Mouse (Mus musculus): ENCODE measurements at regions not wholly inside any gene's neighbourhood (a gene's known extent, or its start where the extent isn't known, plus 50 kb on each side); places are given as distances from the start of the nearest gene placed in this dataset.

- DNase-seq = no peak
- intact Hi-C loops (cut with DNase I) = loop anchor here (5.0 kb wide), 1 partner anchor 81 kb away; no protein-coding TSS in a partner anchor
Measured at GRCm38 (mm10) chr8:126756300-126757097, 162.7 kb upstream of the Irf2bp2 start.

DNA sequence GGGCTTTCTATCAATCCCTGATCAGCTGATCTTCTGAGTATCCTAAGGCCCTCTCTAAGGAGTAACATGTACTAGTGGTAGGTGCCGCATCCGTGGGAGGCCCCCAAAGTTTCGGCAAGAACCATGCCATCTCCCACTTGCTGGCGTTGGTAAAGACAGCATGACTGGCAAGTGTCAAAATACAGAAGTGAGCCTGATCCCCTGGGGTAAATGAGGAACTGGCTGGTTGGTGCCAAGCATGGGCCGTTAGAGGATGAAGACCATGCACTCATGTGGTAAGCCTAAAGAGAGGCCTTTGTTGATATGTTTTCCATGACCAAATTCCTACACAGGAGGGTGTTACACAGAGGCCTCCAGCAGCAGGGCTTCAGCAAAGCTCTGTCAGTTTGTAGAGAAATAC is 161.9 kb upstream of the Irf2bp2 start:
- DNase-seq = no peak
- intact Hi-C loops (cut with DNase I) = loop anchor here (5.0 kb wide), 1 partner anchor 82 kb away; no protein-coding TSS in a partner anchor

- intact Hi-C loops (cut with DNase I) = no loop called here
- no peak for DNase-seq
Measured at GRCm38 (mm10) chr8:126754361-126754809, 160.6 kb upstream of the Irf2bp2 start.

- intact Hi-C loops (cut with DNase I) = no loop called here
- no peak for DNase-seq
Measured at GRCm38 (mm10) chr8:126753059-126753855, 159.5 kb upstream of the Irf2bp2 start.

DNA sequence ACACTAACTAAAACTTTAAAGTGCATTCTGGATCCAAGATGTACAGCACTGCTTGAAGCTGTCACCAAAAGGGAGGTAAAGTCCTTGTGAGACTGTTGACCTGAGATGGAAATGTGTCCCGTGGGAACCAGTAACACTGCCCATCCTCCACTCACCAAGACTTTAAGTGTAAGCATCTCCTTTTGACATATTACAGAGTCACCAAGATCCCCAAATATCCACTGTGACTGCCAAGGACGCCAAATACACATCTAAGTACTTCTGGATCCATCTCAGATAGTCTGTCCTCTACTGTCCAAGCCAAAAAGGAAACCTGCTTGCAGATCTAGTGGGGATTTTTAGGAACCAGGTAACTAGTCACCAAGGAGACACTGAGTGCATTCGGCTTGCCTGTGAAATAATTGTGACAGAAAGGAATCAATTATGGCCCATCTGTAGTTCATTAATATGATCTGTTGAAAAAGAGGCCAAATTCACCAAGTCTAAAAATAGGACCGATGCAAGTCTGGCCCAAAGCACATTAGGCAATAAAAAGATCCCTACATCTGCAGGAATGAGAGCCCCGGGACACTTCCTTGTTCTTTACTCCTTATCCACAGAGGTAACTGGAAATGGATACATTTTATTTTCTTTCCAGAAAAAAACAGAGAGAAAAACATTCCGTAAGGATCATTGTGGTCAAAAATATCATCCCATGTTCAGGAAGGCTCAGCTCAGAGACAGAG is 157.8 kb upstream of the Irf2bp2 start:
- intact Hi-C loops (cut with DNase I) = no loop called here
- no peak for DNase-seq

DNA sequence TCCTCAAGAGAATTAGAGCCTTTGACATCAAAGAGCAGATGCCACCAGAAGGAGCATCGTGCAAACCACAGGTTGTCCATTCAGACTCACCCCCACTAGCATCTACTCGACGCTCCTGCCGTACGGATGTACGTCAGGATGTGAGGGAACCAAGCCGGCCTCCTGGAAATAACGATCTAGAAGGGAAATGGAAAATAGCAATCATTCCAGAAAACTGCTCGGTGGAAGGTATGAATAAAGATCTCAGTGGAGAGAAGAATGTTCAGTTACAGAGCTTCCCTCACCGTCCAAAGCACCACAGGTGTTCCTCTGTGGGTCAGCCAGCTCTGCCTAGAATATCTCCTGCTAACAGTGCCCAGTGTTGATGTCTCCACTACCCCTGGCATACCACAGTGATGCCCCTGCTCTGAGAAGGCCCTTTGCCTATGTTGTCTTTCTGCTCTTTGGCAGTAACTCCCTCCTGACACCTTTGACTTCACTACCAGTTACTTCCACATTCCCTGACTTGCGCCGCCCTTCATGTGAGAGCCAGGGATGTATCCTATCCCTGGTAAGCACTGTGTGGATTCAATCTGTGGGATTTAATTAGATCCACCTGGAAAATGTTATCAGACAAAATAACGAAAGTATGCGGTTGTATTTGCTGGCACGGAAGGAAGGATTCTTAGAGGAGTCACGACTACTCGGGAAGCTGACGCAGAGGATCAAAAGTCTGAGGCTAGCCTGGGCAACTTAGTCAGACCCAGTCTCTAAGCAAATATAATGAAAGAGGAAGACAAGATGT is 152.4 kb upstream of the Irf2bp2 start:
- intact Hi-C loops (cut with DNase I) = no loop called here
- no peak for DNase-seq

DNA sequence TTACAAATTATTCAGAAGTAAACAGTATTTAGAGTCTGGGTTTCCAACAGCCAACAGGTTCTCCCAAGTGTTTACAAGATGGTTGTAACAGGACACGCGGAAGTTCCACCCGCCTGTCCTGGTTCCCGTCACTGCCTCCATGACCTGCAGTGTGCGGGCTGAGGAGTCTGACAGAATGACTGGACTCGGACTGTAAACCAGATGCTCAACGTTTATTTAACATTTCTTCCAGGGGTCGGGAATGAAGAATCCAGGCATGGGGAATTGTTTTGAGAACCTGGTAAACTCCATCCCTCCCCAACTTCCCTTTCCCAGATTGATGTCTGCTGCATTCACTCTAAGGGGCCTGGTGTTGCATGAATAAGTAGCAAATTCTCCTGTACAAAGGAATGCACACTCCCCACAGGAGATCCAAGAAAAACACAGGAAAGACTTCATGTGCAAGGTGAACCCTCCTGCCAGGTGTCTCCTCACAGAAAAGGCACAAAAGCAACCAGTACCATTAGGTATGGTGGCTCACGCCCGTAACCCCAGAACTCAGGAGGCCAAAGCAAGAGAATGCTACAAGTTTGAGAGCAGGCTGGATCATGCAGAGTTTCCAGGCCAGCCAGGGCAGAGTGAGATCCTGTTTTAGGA is 151.1 kb upstream of the Irf2bp2 start:
- DNase-seq = no peak
- intact Hi-C loops (cut with DNase I) = no loop called here

- DNase-seq = no peak
- intact Hi-C loops (cut with DNase I) = no loop called here
Measured at GRCm38 (mm10) chr8:126743296-126743695, 149.5 kb upstream of the Irf2bp2 start.

DNA sequence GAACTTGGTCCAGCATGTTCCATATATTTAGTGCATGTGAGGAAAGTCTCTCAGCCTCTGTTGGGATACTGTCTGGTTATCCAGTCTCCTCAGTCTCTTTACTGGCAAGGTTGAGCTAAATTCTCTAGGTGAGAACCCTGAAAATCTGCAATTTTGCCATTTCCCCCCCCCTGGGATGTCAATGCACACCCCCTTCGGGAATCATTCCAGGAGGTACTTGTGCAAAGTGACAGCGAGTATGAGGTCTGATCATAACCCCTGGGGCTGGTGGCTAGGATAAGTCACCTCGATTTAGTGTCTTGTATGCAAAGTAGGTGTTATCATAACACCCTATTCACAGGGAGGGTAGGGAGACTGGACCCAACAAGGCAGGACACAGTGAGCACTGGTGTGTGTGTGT is 148.3 kb upstream of the Irf2bp2 start:
- DNase-seq = no peak
- intact Hi-C loops (cut with DNase I) = no loop called here

GRCm38 (mm10) chr8:126741031-126741430 is 147.2 kb upstream of the Irf2bp2 start:
- intact Hi-C loops (cut with DNase I) = no loop called here
- DNase-seq = no peak

DNA sequence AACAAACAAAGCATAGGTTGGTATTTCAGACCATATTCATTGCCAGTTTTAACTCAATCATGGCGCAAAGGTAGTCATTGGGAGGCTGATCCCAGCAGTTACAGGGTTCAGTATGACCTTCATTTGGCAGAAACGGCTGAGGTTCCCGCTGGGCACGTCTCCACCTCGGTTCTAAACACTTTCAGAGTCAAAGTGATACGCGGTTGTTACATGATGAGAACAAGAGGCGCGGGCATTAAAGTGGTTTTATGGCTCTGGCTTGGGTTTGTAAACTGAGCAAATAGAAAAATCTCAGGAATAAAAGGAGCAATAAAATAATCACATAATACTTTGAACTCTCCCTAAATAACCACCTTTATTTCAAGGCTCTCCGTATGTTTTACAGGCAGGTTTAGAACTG is 146.0 kb upstream of the Irf2bp2 start:
- DNase-seq = no peak
- intact Hi-C loops (cut with DNase I) = loop anchor here (5.0 kb wide), 1 partner anchor 48 kb away; no protein-coding TSS in a partner anchor

DNA sequence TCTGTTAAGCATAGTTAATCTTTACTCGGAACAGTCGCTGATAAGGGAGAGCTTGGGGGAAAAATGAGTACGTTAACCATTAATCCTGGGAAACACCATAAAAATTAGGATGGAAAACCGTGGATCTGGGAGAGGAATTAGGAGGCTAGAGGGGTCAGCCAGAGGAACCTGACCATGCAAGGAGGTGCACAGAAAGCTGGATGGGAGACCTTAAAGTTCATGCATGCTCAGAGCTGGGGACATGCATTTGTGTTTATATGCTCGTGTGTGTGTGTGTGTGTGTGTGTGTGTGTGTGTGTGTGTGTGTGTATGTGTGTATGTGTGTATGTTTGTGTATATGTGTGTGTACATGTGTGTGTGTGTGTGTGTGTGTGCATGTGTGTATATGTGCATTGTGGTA is 143.2 kb upstream of the Irf2bp2 start:
- DNase-seq = no peak
- intact Hi-C loops (cut with DNase I) = loop anchor here (5.0 kb wide), 1 partner anchor 50 kb away; no protein-coding TSS in a partner anchor

- DNase-seq = no peak
- intact Hi-C loops (cut with DNase I) = loop anchor here (1.0 to 5.0 kb wide), 7 partner anchors 51 to 239 kb away; no protein-coding TSS in a partner anchor
Measured at GRCm38 (mm10) chr8:126736441-126736962, 142.7 kb upstream of the Irf2bp2 start.

DNA sequence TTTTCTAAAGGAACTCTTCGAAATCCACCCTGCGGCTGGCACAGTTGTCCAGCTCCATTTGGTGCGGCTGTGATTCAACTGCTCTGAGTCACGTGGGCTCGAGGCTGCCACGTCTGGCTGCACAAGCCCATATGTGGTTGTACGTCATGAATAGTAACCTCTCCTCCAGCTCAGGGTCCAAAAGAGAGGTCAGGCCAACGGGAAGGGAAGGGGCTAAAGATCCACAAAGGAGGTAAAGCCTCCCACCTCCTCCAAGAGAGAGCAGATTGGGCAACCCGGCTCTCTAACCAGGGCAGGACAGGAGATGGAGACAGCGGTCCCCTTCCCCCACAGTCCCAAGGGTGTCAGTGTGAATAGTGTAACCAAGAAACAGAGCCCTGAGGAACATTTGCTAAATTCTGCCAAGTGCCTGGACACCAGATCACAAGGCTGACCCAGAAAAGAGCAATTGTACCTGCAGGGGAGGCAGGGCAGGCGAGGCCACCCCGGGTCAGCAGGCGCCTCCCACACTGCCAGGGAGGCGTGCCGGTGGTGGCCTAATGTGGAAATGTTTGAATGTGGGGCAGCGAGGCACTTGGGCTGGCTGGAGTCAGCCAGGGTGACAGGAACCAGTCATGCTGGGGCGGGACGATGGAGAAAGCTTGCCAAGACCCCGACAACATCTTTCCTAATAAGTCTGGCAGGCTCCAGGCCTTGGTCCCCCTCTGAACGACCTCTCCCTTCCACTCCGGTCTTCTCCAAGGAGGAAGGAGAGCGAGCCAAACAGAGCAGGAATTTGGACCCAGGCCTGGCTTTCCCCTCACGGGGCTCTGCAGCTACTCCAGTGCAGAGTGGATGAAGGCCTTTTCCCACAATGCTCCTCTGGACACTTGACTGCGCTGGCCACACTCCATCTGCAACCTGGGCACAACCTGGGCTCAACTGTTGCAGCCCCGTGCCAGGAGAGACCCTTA is 142.0 kb upstream of the Irf2bp2 start:
- intact Hi-C loops (cut with DNase I) = loop anchor here (1.0 to 5.0 kb wide), 7 partner anchors 52 to 238 kb away; no protein-coding TSS in a partner anchor
- peak; percentile 91 to 96 for DNase-seq

DNA sequence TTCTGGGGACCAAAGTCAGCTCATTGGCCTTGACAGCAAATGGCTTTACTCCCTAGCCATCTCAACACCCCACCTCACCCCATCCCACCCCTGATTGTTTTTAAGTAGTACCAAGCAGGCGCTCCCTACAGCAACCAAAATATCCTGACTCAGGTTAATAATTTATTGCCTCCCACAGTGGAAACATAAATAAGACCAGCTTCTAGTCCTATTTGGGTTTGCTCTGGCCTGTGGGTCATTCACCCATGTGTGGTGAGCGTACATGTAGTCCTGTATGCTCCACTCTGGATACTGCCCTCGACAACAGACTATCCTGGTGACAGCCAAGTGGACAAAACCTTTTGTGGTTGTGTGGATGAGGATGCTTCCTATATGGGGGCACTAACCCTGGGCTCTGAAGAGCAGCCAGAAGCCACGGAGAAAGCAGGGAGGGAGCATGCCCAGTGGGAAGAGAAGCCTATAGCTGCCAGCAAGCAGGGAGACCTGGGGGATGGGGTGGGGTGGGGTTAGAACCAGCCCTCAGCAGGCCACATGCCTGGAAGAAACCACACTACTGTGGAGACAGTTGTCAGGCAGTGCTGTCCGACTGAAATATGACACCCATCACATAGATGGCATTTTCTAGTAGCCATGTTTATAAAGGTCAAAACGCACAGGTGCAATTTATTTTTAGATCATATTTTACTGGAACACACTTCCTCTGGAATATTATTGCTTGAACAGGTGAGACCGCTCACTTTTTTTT is 141.1 kb upstream of the Irf2bp2 start:
- no peak for DNase-seq
- intact Hi-C loops (cut with DNase I) = loop anchor here (5.0 kb wide), 1 partner anchor 52 kb away; no protein-coding TSS in a partner anchor

GRCm38 (mm10) chr8:126733779-126734178 is 140.0 kb upstream of the Irf2bp2 start:
- DNase-seq = no peak
- intact Hi-C loops (cut with DNase I) = no loop called here

DNA sequence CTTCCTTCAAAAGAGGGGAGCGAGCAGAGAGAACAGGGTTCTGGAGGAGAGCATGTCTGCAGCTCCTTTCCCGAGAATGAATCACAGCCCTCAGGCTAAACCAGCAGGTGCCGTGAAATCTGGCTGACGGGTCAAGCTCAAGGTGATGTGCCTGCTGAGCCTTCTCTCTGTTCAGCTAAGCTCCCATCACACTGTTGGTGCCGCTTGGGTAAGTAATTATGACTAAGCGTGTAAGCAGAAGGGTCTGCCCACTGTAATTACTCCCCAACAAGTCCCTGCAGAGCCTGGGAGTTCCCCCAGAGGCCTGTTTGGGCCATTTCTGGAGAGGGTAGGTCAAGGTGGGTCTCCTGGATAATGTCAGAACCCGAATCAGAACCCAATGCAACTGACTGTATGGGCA is 139.5 kb upstream of the Irf2bp2 start:
- DNase-seq = no peak
- intact Hi-C loops (cut with DNase I) = no loop called here
